Mouse (Mus musculus) liver, postnatal 0 days (tissue): ENCODE results near the gene Csrnp2. TPM values are rescaled to one million over a fixed set of nuclear protein-coding genes. Genes with fewer than 3 reads are reported as not detected.

Experiments
- ATAC-seq: fragments of 200-750 bp; cut with Nextera tagmentation; 2 replicates; pipeline ENCODE4 v1.8.0; 2017; ENCODE audit warnings: mild to moderate bottlenecking, moderate library complexity
- DNase-seq: peaks from one replicate; pipeline ENCODE4 v3.0.0-alpha.2; 2016
- H3K27ac ChIP-seq: fragments of 300-500 bp; sonication (generic); 2 replicates; pipeline ENCODE4 v1.5.1; 2014; ENCODE audit warnings: antibody characterized with exemption, moderate library complexity, mild to moderate bottlenecking, low read depth
- H3K27me3 ChIP-seq: fragments of 300-500 bp; sonication (generic); 2 replicates; pipeline ENCODE4 v1.6.1; 2014; ENCODE audit warnings: low read length, control low read depth, mixed read lengths; ENCODE audit not compliant: insufficient read depth
- H3K36me3 ChIP-seq: fragments of 300-500 bp; sonication (generic); replicated peaks from 2 replicates; pipeline ENCODE4 v1.6.1; 2014; ENCODE audit warnings: mild to moderate bottlenecking, control low read depth, low read length, moderate library complexity, mixed read lengths; ENCODE audit not compliant: insufficient read depth
- H3K4me1 ChIP-seq: fragments of 300-500 bp; sonication (generic); 2 replicates; pipeline ENCODE4 v1.6.1; 2014; ENCODE audit warnings: antibody characterized with exemption, mild to moderate bottlenecking, control low read depth; ENCODE audit not compliant: insufficient read depth
- H3K4me2 ChIP-seq: fragments of 300-500 bp; sonication (generic); 2 replicates; pipeline ENCODE4 v1.6.1; 2014; ENCODE audit warnings: low read depth, mild to moderate bottlenecking, low read length, moderate library complexity, mixed read lengths
- H3K4me3 ChIP-seq: fragments of 300-500 bp; sonication (generic); 2 replicates; pipeline ENCODE4 v1.5.1; 2014; ENCODE audit warnings: low read depth, low read length
- H3K9ac ChIP-seq: fragments of 300-500 bp; sonication (generic); replicated peaks from 2 replicates; pipeline ENCODE4 v1.6.1; 2014; ENCODE audit warnings: mild to moderate bottlenecking, moderate library complexity
- H3K9me3 ChIP-seq: fragments of 300-500 bp; sonication (generic); 2 replicates; pipeline ENCODE4 v1.6.1; 2016; ENCODE audit warnings: mild to moderate bottlenecking, control low read depth, low read length, mixed read lengths
- CTCF ChIP-seq: sonication (generic); IDR thresholded peaks from 2 replicates; pipeline ENCODE4 v1.5.1; 2016; ENCODE audit warnings: antibody characterized with exemption, low read depth
- EP300 ChIP-seq: IDR thresholded peaks from 2 replicates; pipeline ENCODE4 v1.6.1; 2016; ENCODE audit warnings: antibody characterized with exemption, low read depth, mild to moderate bottlenecking
- WGBS: fragments of 180-500 bp; shearing (Covaris S2); extraction: QIAGEN DNeasy Blood & Tissue Kit; methylation state at CpG from one replicate; pipeline ENCODE4 v1.1.7; 2014; ENCODE audit not compliant: insufficient replicate concordance; 5-methylcytosine and 5-hydroxymethylcytosine counted together
- polyA plus RNA-seq: library from polyadenylated mRNA; unstranded; fragments of >200 nt; fragmentation: Nextera tagmentation; extraction: Ambion mirVana; gene quantifications from 2 replicates; pipeline ENCODE4 v1.2.1, GENCODE M21; 2015

Csrnp2 gene
- polyA plus RNA-seq, 1 experiment from 2014 or later = 1.1 TPM

DNA sequence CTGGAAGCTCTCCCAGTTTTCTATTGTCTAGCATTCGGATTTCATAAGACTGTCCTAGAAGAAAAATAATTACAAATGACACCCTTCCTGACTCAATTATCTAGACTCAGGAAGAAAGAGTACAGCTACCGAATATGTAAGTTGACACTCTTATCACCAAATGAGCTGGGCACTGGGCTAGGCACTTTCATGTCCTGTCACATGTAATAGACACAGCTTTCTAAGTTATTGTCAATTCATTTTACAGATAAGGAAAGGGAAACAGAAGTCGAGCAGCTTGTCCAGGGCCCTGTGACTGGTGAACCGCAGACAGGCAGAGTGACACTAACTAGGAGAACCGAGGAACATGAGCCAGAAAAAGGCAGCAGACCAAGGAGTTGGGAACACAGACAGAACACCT, 32.6 kb upstream of the Csrnp2 start:
- Histone ChIP-seq H3K9me3 (no peaks in the 10 kb centered on the region), H3K9ac (no peak overlapping the region), H3K4me3 (no peak overlapping the region), H3K27ac (no peak overlapping the region), H3K4me2 (no peak overlapping the region), H3K36me3 (0 out of 2 replicates have a peak, but pooled peaks cover 4% of the 10 kb centered on the region), H3K4me1 (no peaks in the 10 kb centered on the region), H3K27me3 (no peaks in the 10 kb centered on the region)
- DNase-seq (no peak), ATAC-seq (no peak)
- no peak for TF ChIP-seq EP300
- TF ChIP-seq CTCF = no peak
- WGBS = 50% methylated on average over 5 of the region's 5 CpGs

DNA sequence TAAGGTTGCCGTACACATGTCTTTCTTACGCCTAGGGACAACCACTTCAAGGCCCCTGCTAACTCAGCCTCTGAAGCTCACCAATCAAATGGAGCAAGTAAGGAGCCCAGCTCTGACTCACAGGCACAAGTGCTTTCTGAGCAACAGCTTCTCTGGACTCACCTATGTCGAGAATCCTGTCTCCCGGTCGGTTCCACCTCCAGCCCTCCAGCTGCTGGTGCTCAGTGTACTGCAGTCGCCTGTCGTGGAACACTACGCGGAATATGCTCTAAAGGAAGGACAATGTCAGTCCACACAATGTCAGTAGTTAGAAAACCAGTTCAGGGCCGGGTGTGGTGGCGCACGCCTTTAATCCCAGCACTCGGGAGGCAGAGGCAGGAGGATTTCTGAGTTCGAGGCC, 30.1 kb upstream of the Csrnp2 start:
- no peaks in the 10 kb centered on the region for H3K9me3 ChIP-seq
- H3K9ac ChIP-seq = no peak overlapping the region
- no peak for ATAC-seq
- H3K4me3 ChIP-seq = no peak overlapping the region
- no peak for DNase-seq
- 93% methylated on average over 14 of the region's 14 CpGs for whole genome bisulfite sequencing
- TF ChIP-seq CTCF = no peak
- no peaks in the 10 kb centered on the region for H3K4me1 ChIP-seq
- H3K36me3 ChIP-seq = peaks cover 11% of the 10 kb centered on the region; the same call in 1 of the 2 replicates
- no peak overlapping the region for H3K27ac ChIP-seq
- H3K27me3 ChIP-seq = no peaks in the 10 kb centered on the region
- no peak overlapping the region for H3K4me2 ChIP-seq

DNA sequence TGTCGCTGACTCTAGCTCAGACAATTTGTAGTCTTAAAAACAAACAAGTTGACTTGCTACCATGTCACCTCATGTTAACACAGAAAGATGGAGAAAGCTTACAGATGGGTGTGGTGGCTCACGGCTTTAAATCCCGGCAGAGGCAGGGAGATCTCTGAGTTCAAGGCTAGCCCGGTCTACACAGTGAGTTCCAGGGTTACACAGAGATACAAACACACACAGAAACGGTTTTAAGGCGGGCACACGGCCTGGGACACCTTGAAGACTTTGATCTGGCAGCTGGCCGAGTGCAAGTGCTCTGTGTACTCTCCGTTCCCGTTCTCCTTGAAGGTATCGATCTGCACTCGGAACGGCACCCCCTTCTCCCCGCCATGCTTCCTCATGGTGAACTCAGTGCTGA, 25.0 kb upstream of the Csrnp2 start:
- Histone ChIP-seq H3K9me3 (no peaks in the 10 kb centered on the region), H3K27me3 (no peaks in the 10 kb centered on the region), H3K4me3 (no peak overlapping the region), H3K4me1 (no peaks in the 10 kb centered on the region), H3K9ac (no peak overlapping the region), H3K36me3 (peaks cover 12% of the 10 kb centered on the region), H3K4me2 (no peak overlapping the region), H3K27ac (no peak overlapping the region)
- no peak for ATAC-seq
- WGBS = 83% methylated on average over 14 of the region's 14 CpGs
- TF ChIP-seq CTCF (no peak), EP300 (no peak)
- DNase-seq = no peak

DNA sequence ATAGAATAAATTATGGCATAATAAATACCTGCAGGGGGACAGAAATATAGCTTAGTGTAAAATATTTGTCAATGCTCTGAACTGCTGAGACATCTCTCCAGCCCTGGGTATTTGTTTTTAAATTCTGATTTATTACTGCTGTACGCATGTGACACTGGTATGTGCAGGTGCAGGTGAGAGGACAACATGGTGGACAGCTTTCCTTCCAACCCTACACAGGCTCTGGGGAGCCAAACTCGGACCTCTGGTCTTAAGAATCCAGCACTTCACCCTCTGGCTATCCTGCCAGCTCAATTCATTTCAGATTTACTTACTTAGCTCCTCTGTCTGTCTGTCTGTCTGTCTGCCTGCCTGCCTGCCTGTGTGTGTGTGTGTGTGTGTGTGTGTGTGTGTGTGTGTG, 19.8 kb upstream of the Csrnp2 start:
- Histone ChIP-seq H3K9ac (no peak overlapping the region), H3K9me3 (no peaks in the 10 kb centered on the region), H3K4me2 (no peak overlapping the region), H3K4me1 (no peaks in the 10 kb centered on the region), H3K27ac (no peak overlapping the region), H3K4me3 (no peak overlapping the region), H3K36me3 (peaks cover 18% of the 10 kb centered on the region), H3K27me3 (no peaks in the 10 kb centered on the region)
- TF ChIP-seq EP300 (no peak), CTCF (no peak)
- ATAC-seq = no peak
- no peak for DNase-seq
- WGBS = 76% methylated on average over 2 of the region's 2 CpGs

DNA sequence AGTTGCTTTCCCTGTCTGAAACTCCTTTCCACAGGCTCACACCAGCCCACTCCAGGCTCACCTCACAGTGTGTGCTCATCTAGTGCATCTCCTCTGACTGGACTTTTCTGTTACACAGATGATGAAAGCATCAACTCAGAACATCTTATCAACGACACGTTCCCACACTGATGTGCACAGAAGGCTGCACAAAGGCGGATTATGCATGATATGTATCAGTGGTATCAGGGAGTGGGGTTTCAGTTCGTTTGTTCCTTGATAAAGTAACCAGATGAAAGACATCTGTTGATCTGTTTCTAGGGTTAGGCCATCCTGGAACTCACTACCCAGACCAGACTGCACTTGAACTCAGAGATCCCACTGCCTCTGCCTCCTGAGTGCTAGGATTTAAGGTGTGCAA, 18.1 kb upstream of the Csrnp2 start:
- Histone ChIP-seq H3K4me2 (no peak overlapping the region), H3K4me1 (no peaks in the 10 kb centered on the region), H3K27ac (no peak overlapping the region), H3K36me3 (peaks cover 18% of the 10 kb centered on the region), H3K9ac (no peak overlapping the region), H3K4me3 (no peak overlapping the region), H3K27me3 (no peaks in the 10 kb centered on the region), H3K9me3 (no peaks in the 10 kb centered on the region)
- ATAC-seq = no peak
- DNase-seq = no peak
- 64% methylated on average over 4 of the region's 4 CpGs for WGBS
- no peak for TF ChIP-seq CTCF

DNA sequence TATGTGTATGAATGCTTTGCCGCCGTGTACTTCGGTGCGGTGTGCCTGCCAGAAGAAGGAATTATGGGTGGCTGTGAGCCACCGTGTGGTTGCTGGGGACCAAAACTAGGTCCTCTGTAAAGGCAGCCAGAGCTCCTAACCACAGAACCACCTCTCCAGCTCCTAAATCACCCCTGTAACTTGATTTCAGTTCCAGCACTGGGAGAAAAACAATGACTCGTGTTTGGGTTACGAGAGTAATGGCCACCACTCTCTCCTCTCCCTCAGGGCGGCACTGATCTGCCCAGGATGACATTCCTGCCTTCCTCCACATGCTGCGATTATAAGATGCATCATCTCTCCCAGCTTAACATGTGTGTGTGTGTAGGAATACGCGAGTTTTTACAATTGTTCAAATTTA, 14.8 kb upstream of the Csrnp2 start:
- H3K9me3 ChIP-seq = no peaks in the 10 kb centered on the region
- no peak for ATAC-seq
- peaks cover 14% of the 10 kb centered on the region for H3K36me3 ChIP-seq
- WGBS = 91% methylated on average over 11 of the region's 11 CpGs
- no peak for DNase-seq
- no peak overlapping the region for H3K27ac ChIP-seq
- TF ChIP-seq EP300 (no peak), CTCF (no peak)
- H3K4me3 ChIP-seq = no peak overlapping the region
- no peaks in the 10 kb centered on the region for H3K4me1 ChIP-seq
- H3K27me3 ChIP-seq = no peaks in the 10 kb centered on the region
- no peak overlapping the region for H3K9ac ChIP-seq
- no peak overlapping the region for H3K4me2 ChIP-seq
